Mouse (Mus musculus): ENCODE results near the gene Tas2r129. TPM values are rescaled to one million over a fixed set of nuclear protein-coding genes. Genes with fewer than 3 reads are reported as not detected.
"Not testable (repeated sequence)": the region's sequence is repeated elsewhere in the genome, so short reads cannot be mapped to it uniquely, and the experiment has no call there.

The Tas2r129 gene
- total RNA-seq (2021): not detected in 2 replicates
- long read RNA-seq: 0 reads

DNA sequence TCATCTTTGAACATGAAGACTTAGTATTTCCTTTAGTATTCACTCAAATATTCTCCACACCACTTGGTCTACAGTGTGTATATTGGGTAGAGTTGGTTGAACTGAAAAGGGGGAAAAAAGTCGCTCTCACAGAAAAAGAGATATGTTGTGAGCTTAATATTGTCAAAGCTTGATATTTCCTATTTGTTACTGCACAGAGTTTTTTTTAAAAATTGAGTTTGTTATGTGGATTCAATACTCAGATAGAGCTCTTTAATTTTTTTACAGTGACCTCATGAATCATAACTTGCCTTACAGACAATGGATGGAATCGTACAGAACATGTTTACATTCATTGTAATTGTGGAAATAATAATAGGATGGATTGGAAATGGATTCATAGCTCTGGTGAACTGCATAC lies at the start of gene Tas2r129:
TSS of gene Tas2r129 (plus strand) at position 301 of the 400 bp plus-strand sequence.
- no peak for DNase-seq

DNA sequence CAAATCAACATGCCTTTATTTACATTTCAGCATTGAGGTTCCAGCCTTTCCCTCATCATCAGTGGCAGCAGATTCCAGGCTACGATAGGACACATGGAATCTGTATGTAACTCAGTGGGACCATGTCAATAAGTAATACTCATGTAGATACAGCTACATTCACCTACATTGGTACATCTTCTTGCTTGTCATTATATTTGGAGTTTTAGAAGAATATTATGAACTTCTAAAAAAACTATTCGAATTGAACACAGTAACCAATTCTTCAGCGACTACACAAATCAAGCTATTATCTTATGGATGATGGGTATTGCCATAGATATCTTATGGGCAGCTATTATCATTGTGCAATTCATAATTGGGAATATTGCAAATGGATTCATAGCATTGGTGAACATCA lies 41.6 kb upstream of the Tas2r129 start, which contains the start of gene Tas2r125:
TSS of gene Tas2r125 (plus strand) at position 301 of the 400 bp plus-strand sequence.
- no peak for DNase-seq

DNA sequence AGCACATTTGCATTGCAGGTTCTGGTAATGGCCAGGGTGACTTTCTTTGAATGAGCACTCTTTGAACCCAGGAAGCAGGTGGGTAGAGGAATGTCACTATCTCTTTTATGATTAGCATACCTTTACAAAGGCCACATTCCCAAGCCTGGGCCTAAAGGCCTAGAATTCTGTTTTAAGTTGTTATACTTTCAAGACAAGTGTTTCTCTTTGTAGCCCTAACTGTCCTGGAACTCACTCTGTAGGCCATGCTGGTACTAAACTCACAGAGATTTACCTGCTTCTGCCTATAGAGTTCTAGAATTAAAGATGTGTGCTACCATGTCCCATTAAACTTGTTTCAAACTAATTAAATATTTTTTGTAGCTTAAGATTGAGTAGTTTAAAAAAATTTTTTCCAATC lies 9.5 kb upstream of the Tas2r129 start:
- not testable (repeated sequence) for DNase-seq

DNA sequence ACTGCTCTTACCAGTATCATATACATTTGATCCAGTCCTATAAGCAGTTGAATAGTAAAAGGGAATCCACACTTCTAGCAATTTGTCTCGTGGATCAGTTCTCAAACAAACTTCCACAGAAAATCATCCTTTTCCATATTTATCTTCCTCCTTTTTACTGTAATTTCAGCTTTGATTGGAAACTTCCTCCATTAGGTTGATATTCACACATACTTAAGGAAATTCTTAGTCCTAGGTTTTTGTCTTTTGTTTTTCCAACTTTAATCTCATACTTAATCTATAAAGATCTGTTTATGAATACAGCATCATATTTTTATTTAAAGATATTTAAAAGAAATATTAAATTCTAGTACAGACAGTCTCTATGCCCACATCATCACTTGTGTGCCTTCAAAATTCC lies 6.9 kb downstream of the Tas2r129 start, which contains the start of gene Tas2r131:
TSS of gene Tas2r131 (minus strand) at position 101 of the 400 bp plus-strand sequence.
- DNase-seq: no peak

DNA sequence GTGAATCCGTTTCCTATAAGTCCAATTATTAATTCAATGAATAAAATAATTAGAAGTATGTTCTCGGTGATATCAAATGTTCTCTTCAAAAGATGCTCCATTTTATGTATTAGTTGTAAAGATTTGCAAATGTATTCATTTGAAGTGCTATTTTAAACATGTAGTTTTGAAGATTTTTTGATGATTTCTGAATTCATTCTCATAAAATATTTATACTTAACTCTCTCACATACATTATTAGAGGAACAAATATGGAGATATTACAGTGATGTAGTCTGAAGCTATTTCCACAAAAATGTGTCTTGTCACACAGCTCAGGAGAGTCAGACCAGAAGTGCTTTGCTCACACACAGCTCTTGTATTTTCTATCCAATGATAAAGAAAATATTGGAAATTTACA lies 30.0 kb downstream of the Tas2r129 start, which contains the start of gene Tas2r109:
TSS of gene Tas2r109 (minus strand) at position 101 of the 400 bp plus-strand sequence.
- DNase-seq: no peak

Other genes with a start within 250 kb of the Tas2r129 start
- gene Tas2r122, start 239.2 kb upstream of the Tas2r129 start, total RNA-seq (2021): not detected in 2 replicates
- gene Tas2r115, start 213.1 kb upstream of the Tas2r129 start, total RNA-seq (2021): not detected in 2 replicates
- not detected in 2 replicates for gene Tas2r124, start 196.4 kb upstream of the Tas2r129 start, total RNA-seq (2021)
- gene Tas2r102, start 189.0 kb upstream of the Tas2r129 start, total RNA-seq (2021): not detected in 2 replicates
- gene Tas2r136, start 172.9 kb upstream of the Tas2r129 start, total RNA-seq (2021): not detected in 2 replicates
- gene Tas2r117, start 148.3 kb upstream of the Tas2r129 start, total RNA-seq (2021): not detected in 2 replicates
- not detected in 2 replicates for gene Tas2r123, start 104.0 kb upstream of the Tas2r129 start, total RNA-seq (2021)
- not detected in 2 replicates for gene Tas2r116, start 95.7 kb upstream of the Tas2r129 start, total RNA-seq (2021)
- not detected in 2 replicates for gene Tas2r110, start 83.1 kb upstream of the Tas2r129 start, total RNA-seq (2021)
- gene Tas2r113, start 58.1 kb upstream of the Tas2r129 start, total RNA-seq (2021): not detected in 2 replicates
- gene Tas2r125, start 41.5 kb upstream of the Tas2r129 start, total RNA-seq (2021): not detected in 2 replicates
- gene Tas2r131, start 6.8 kb downstream of the Tas2r129 start, total RNA-seq (2021): not detected in 2 replicates
- not detected in 2 replicates for gene Tas2r109, start 29.9 kb downstream of the Tas2r129 start, total RNA-seq (2021)
- not detected in 2 replicates for gene Tas2r103, start 86.0 kb downstream of the Tas2r129 start, total RNA-seq (2021)
- gene Tas2r140, start 104.7 kb downstream of the Tas2r129 start, total RNA-seq (2021): not detected in 2 replicates
- gene Smim10l1, start 153.8 kb downstream of the Tas2r129 start, total RNA-seq (2021): 96.7 and 115 TPM in 2 replicates

Data from adrenal gland, postnatal 25 days (tissue).